Mouse (Mus musculus): ENCODE data around the gene Fam69b.

The Fam69b gene

GRCm38 (mm10) chr2:26598462-26598861 is 29.8 kb upstream of the Fam69b start:
- DNase-seq (ENCODE audit: low spot score in 2 of 2): no peak

GRCm38 (mm10) chr2:26599965-26600364 is 28.3 kb upstream of the Fam69b start:
- DNase-seq (ENCODE audit: low spot score in 2 of 2): no peak

- DNase-seq (ENCODE audit: low spot score in 2 of 2): no peak
Measured at GRCm38 (mm10) chr2:26600664-26601063, 27.6 kb upstream of the Fam69b start.

GRCm38 (mm10) chr2:26601595-26601994 is 26.7 kb upstream of the Fam69b start:
- no peak for DNase-seq (ENCODE audit: low spot score in 2 of 2)

GRCm38 (mm10) chr2:26602631-26603030 is 25.6 kb upstream of the Fam69b start:
- no peak for DNase-seq (ENCODE audit: low spot score in 2 of 2)

- no peak for DNase-seq (ENCODE audit: low spot score in 2 of 2)
Measured at GRCm38 (mm10) chr2:26603159-26603558, 25.1 kb upstream of the Fam69b start.

- DNase-seq (ENCODE audit: low spot score in 2 of 2): peak in 1 of 2 experiments; percentile 23
Measured at GRCm38 (mm10) chr2:26603720-26604671, 24.3 kb upstream of the Fam69b start, which contains the start of gene Agpat2. Agpat2 (minus strand) TSS chr2:26604417.

- DNase-seq (ENCODE audit: low spot score in 2 of 2): no peak
Measured at GRCm38 (mm10) chr2:26605331-26605730, 22.9 kb upstream of the Fam69b start.

GRCm38 (mm10) chr2:26606579-26606978 is 21.7 kb upstream of the Fam69b start:
- DNase-seq (ENCODE audit: low spot score in 2 of 2): no peak

GRCm38 (mm10) chr2:26607056-26607910 is 21.0 kb upstream of the Fam69b start:
- DNase-seq (ENCODE audit: low spot score in 2 of 2): no peak

- DNase-seq (ENCODE audit: low spot score in 2 of 2): no peak
Measured at GRCm38 (mm10) chr2:26608781-26609180, 19.5 kb upstream of the Fam69b start.

- no peak for DNase-seq (ENCODE audit: low spot score in 2 of 2)
Measured at GRCm38 (mm10) chr2:26609261-26609661, 19.0 kb upstream of the Fam69b start.

- DNase-seq (ENCODE audit: low spot score in 2 of 2): no peak
Measured at GRCm38 (mm10) chr2:26610526-26610925, 17.7 kb upstream of the Fam69b start.

GRCm38 (mm10) chr2:26611054-26611453 is 17.2 kb upstream of the Fam69b start:
- DNase-seq (ENCODE audit: low spot score in 2 of 2): no peak

- DNase-seq (ENCODE audit: low spot score in 2 of 2): no peak
Measured at GRCm38 (mm10) chr2:26611896-26612295, 16.4 kb upstream of the Fam69b start.

GRCm38 (mm10) chr2:26614903-26615302 is 13.4 kb upstream of the Fam69b start:
- no peak for DNase-seq (ENCODE audit: low spot score in 2 of 2)

- DNase-seq (ENCODE audit: low spot score in 2 of 2): no peak
Measured at GRCm38 (mm10) chr2:26615459-26616124, 12.7 kb upstream of the Fam69b start.

- no peak for DNase-seq (ENCODE audit: low spot score in 2 of 2)
Measured at GRCm38 (mm10) chr2:26617331-26617730, 10.9 kb upstream of the Fam69b start.

GRCm38 (mm10) chr2:26617928-26618327 is 10.3 kb upstream of the Fam69b start:
- DNase-seq (ENCODE audit: low spot score in 2 of 2): no peak

GRCm38 (mm10) chr2:26621246-26621645 is 7.0 kb upstream of the Fam69b start:
- no peak for DNase-seq (ENCODE audit: low spot score in 2 of 2)

GRCm38 (mm10) chr2:26622984-26623383 is 5.3 kb upstream of the Fam69b start:
- DNase-seq (ENCODE audit: low spot score in 2 of 2): no peak

GRCm38 (mm10) chr2:26625419-26625818 is 2.8 kb upstream of the Fam69b start:
- DNase-seq (ENCODE audit: low spot score in 2 of 2): no peak
